Mouse (Mus musculus): ENCODE results near the gene Nfkbiz. TPM values are rescaled to one million over a fixed set of nuclear protein-coding genes. Genes with fewer than 3 reads are reported as not detected.

Gene Nfkbiz
- total RNA-seq, 2 experiments from 2014 or later, result 2.4 TPM

- intact Hi-C loops (cut with DNase I), result no loop called here
- no peak for DNase-seq
Observed at GRCm38 (mm10) chr16:55809779-55810514, 28.8 kb downstream of the Nfkbiz start.

GRCm38 (mm10) chr16:55809345-55809744, 29.4 kb downstream of the Nfkbiz start:
- intact Hi-C loops (cut with DNase I), result no loop called here
- no peak for DNase-seq

GRCm38 (mm10) chr16:55807505-55807932, 31.2 kb downstream of the Nfkbiz start:
- DNase-seq, result no peak
- intact Hi-C loops (cut with DNase I), result no loop called here

GRCm38 (mm10) chr16:55804799-55805198, 33.9 kb downstream of the Nfkbiz start:
- intact Hi-C loops (cut with DNase I), result no loop called here
- no peak for DNase-seq

GRCm38 (mm10) chr16:55801629-55802028, 37.1 kb downstream of the Nfkbiz start:
- intact Hi-C loops (cut with DNase I), result no loop called here
- no peak for DNase-seq

GRCm38 (mm10) chr16:55798845-55799244, 39.9 kb downstream of the Nfkbiz start:
- no peak for DNase-seq
- intact Hi-C loops (cut with DNase I), result no loop called here

GRCm38 (mm10) chr16:55790326-55790725, 48.4 kb downstream of the Nfkbiz start:
- intact Hi-C loops (cut with DNase I), result no loop called here
- DNase-seq, result no peak

GRCm38 (mm10) chr16:55789291-55789690, 49.4 kb downstream of the Nfkbiz start:
- intact Hi-C loops (cut with DNase I), result no loop called here
- DNase-seq, result no peak

GRCm38 (mm10) chr16:55788671-55789070, 50.0 kb downstream of the Nfkbiz start:
- no peak for DNase-seq
- intact Hi-C loops (cut with DNase I), result no loop called here

GRCm38 (mm10) chr16:55787385-55788072, 51.2 kb downstream of the Nfkbiz start:
- intact Hi-C loops (cut with DNase I), result no loop called here
- no peak for DNase-seq

- intact Hi-C loops (cut with DNase I), result no loop called here
- DNase-seq, result no peak
Observed at GRCm38 (mm10) chr16:55784379-55784778, 54.3 kb downstream of the Nfkbiz start.

- DNase-seq, result no peak
- intact Hi-C loops (cut with DNase I), result no loop called here
Observed at GRCm38 (mm10) chr16:55783923-55784322, 54.8 kb downstream of the Nfkbiz start.

- no peak for DNase-seq
- intact Hi-C loops (cut with DNase I), result no loop called here
Observed at GRCm38 (mm10) chr16:55782911-55783310, 55.8 kb downstream of the Nfkbiz start.

- DNase-seq, result no peak
- intact Hi-C loops (cut with DNase I), result no loop called here
Observed at GRCm38 (mm10) chr16:55781809-55782208, 56.9 kb downstream of the Nfkbiz start.

- intact Hi-C loops (cut with DNase I), result no loop called here
- DNase-seq, result no peak
Observed at GRCm38 (mm10) chr16:55780958-55781558, 57.6 kb downstream of the Nfkbiz start.

GRCm38 (mm10) chr16:55776329-55776728, 62.4 kb downstream of the Nfkbiz start:
- intact Hi-C loops (cut with DNase I), result no loop called here
- DNase-seq, result no peak

GRCm38 (mm10) chr16:55770247-55770646, 68.5 kb downstream of the Nfkbiz start:
- no peak for DNase-seq
- intact Hi-C loops (cut with DNase I), result no loop called here

Other genes starting within 250 kb of the Nfkbiz start
- gene Nxpe3, start 56.4 kb upstream of the Nfkbiz start, total RNA-seq (2021), result under 1 TPM; 0.38 to 0.72 TPM
- 1 to 10 TPM; 5.4 to 6.6 TPM for gene Cep97, start 96.0 kb upstream of the Nfkbiz start, total RNA-seq (2021)
- gene Rpl24, start 127.4 kb upstream of the Nfkbiz start, total RNA-seq (2021), result 100 to 1,000 TPM; 549 to 570 TPM
- gene Zbtb11, start 135.0 kb upstream of the Nfkbiz start, total RNA-seq (2021), result 10 to 100 TPM; 10.5 to 11.2 TPM
- 10 to 100 TPM; 50.8 to 52.1 TPM for gene Pcnp, start 190.8 kb upstream of the Nfkbiz start, total RNA-seq (2021)
- 10 to 100 TPM; 10.4 to 13.1 TPM for gene Trmt10c, start 198.9 kb upstream of the Nfkbiz start, total RNA-seq (2021)
- gene Senp7, start 209.4 kb upstream of the Nfkbiz start, total RNA-seq (2021), result 10 to 100 TPM; 14.4 to 16.0 TPM